Mouse (Mus musculus) MEL (cell line): ENCODE results near the gene Tmem54. TPM values are rescaled to one million over a fixed set of nuclear protein-coding genes. Genes with fewer than 3 reads are reported as not detected.
A peak's percentile ranks its signal among the peaks of the same experiment; 100 is the strongest.

ENCODE experiments used
- DNase-seq: peaks from one replicate; pipeline ENCODE4 v3.0.0; 2011; ENCODE audit warnings: low read depth, low spot score
- H3K27ac ChIP-seq: 2 replicates; pipeline ENCODE4 v1.5.1; 2012; ENCODE audit warnings: low read depth, mild to moderate bottlenecking, control low read depth, low read length, moderate library complexity; ENCODE audit not compliant: control insufficient read depth
- H3K27me3 ChIP-seq, 2 experiments: fragments of 150-350 bp in 1 of 2; sonication (generic) in 1 of 2; 2 replicates each; pipeline ENCODE4 v1.6.1; 2012; ENCODE audit warnings: low read length in 2 of 2, mild to moderate bottlenecking in 2 of 2, improper control_type of control experiment in 1 of 2, moderate library complexity in 1 of 2; ENCODE audit not compliant: insufficient read depth in 2 of 2, control insufficient read depth in 1 of 2
- H3K36me3 ChIP-seq, 2 experiments: 2 replicates each; pipeline ENCODE4 v1.6.1; 2012 to 2014; ENCODE audit warnings: low read length in 2 of 2, improper control_type of control experiment in 1 of 2, inconsistent platforms in 1 of 2, mild to moderate bottlenecking in 1 of 2; ENCODE audit not compliant: insufficient read depth in 2 of 2, control insufficient read depth in 1 of 2
- H3K4me1 ChIP-seq, 2 experiments: fragments of 150-350 bp in 1 of 2; sonication (generic) in 1 of 2; 2 replicates each; pipeline ENCODE4 v1.6.1; 2012; ENCODE audit warnings: low read length in 2 of 2, improper control_type of control experiment in 1 of 2, mild to moderate bottlenecking in 1 of 2; ENCODE audit not compliant: insufficient read depth in 2 of 2, control insufficient read depth in 1 of 2
- H3K4me3 ChIP-seq, 2 experiments: fragments of 150-350 bp in 1 of 2; sonication (generic) in 1 of 2; 2 replicates each; pipeline ENCODE4 v1.5.1; 2012; ENCODE audit warnings: low read depth in 2 of 2, low read length in 2 of 2, mild to moderate bottlenecking in 2 of 2, moderate library complexity in 2 of 2, control low read depth in 1 of 2, improper control_type of control experiment in 1 of 2; ENCODE audit not compliant: control insufficient read depth in 1 of 2, insufficient read depth in 1 of 2
- H3K79me2 ChIP-seq: 2 replicates; pipeline ENCODE4 v1.6.1; 2012; ENCODE audit warnings: mild to moderate bottlenecking, low read length, moderate library complexity; ENCODE audit not compliant: control insufficient read depth, poor library complexity, insufficient read depth
- H3K9ac ChIP-seq: 2 replicates; pipeline ENCODE4 v1.6.1; 2012; ENCODE audit warnings: low read depth, mild to moderate bottlenecking, control low read depth, low read length, moderate library complexity; ENCODE audit not compliant: control insufficient read depth, poor library complexity, severe bottlenecking
- H3K9me3 ChIP-seq: fragments of 150-350 bp; sonication (generic); replicated peaks from 2 replicates; pipeline ENCODE4 v1.6.1; 2012; ENCODE audit warnings: mild to moderate bottlenecking, low read length, improper control_type of control experiment, moderate library complexity; ENCODE audit not compliant: insufficient read depth
- BHLHE40 ChIP-seq: IDR thresholded peaks from 2 replicates; pipeline ENCODE4 v1.6.1; 2012; ENCODE audit warnings: low read depth, mild to moderate bottlenecking, inconsistent platforms, low read length, improper control_type of control experiment, borderline replicate concordance
- CHD1 ChIP-seq: IDR thresholded peaks from 2 replicates; pipeline ENCODE4 v1.6.1; 2012; ENCODE audit warnings: low read depth, mild to moderate bottlenecking, inconsistent platforms, low read length, improper control_type of control experiment
- ELF1 ChIP-seq: IDR thresholded peaks from 2 replicates; pipeline ENCODE4 v1.6.1; 2014; ENCODE audit warnings: low read depth, mild to moderate bottlenecking, inconsistent platforms, low read length, improper control_type of control experiment, moderate library complexity
- EP300 ChIP-seq, 2 experiments: IDR thresholded peaks; 2 replicates each; pipeline ENCODE4 v1.6.1; 2011; ENCODE audit warnings: improper control_type of control experiment in 2 of 2, low read length in 2 of 2, low read depth in 1 of 2, mild to moderate bottlenecking in 1 of 2
- ETS1 ChIP-seq: IDR thresholded peaks from 2 replicates; pipeline ENCODE4 v1.6.1; 2012; ENCODE audit warnings: low read depth, mild to moderate bottlenecking, inconsistent platforms, low read length, improper control_type of control experiment, moderate library complexity
- GABPA ChIP-seq: IDR thresholded peaks from 2 replicates; pipeline ENCODE4 v1.6.1; 2012; ENCODE audit warnings: low read depth, mild to moderate bottlenecking, inconsistent platforms, low read length, improper control_type of control experiment, moderate library complexity
- GATA1 ChIP-seq: IDR thresholded peaks from 2 replicates; pipeline ENCODE4 v1.6.1; 2011; ENCODE audit warnings: low read depth, low read length, improper control_type of control experiment
- HCFC1 ChIP-seq: IDR thresholded peaks from 2 replicates; pipeline ENCODE4 v1.6.1; 2012; ENCODE audit warnings: low read depth, mild to moderate bottlenecking, inconsistent platforms, low read length, improper control_type of control experiment, moderate library complexity
- KAT2A ChIP-seq: conservative IDR thresholded peaks from 2 replicates; pipeline ENCODE4 v1.6.1; 2012; ENCODE audit warnings: low read depth, low read length, improper control_type of control experiment, inconsistent platforms
- MAFK ChIP-seq: IDR thresholded peaks from 2 replicates; pipeline ENCODE4 v1.6.1; 2011; ENCODE audit warnings: low read depth, mild to moderate bottlenecking, low read length, improper control_type of control experiment, borderline replicate concordance
- MAX ChIP-seq: IDR thresholded peaks from 2 replicates; pipeline ENCODE4 v1.6.1; 2011; ENCODE audit warnings: low read length, improper control_type of control experiment
- MAZ ChIP-seq: IDR thresholded peaks from 2 replicates; pipeline ENCODE4 v1.6.1; 2012; ENCODE audit warnings: low read depth, mild to moderate bottlenecking, inconsistent platforms, low read length, improper control_type of control experiment
- MEF2A ChIP-seq: IDR thresholded peaks from 2 replicates; pipeline ENCODE4 v1.6.1; 2014; ENCODE audit warnings: low read depth, mild to moderate bottlenecking, inconsistent platforms, low read length, improper control_type of control experiment; ENCODE audit not compliant: poor library complexity, insufficient replicate concordance, severe bottlenecking; ENCODE audit errors: extremely low read depth
- MXI1 ChIP-seq: IDR thresholded peaks from 2 replicates; pipeline ENCODE4 v1.6.1; 2011; ENCODE audit warnings: mild to moderate bottlenecking, low read depth, low read length, improper control_type of control experiment
- MYB ChIP-seq: IDR thresholded peaks from 2 replicates; pipeline ENCODE4 v1.6.1; 2011; ENCODE audit warnings: mild to moderate bottlenecking, low read depth, low read length, improper control_type of control experiment
- MYC ChIP-seq: IDR thresholded peaks from 2 replicates; pipeline ENCODE4 v1.6.1; 2011; ENCODE audit warnings: low read depth, mild to moderate bottlenecking, low read length, improper control_type of control experiment, moderate library complexity
- POLR2A ChIP-seq, 2 experiments: IDR thresholded peaks; 2 replicates each; pipeline ENCODE4 v1.6.1; 2011 to 2012; ENCODE audit warnings: low read length in 2 of 2, mild to moderate bottlenecking in 2 of 2, control low read depth in 1 of 2, improper control_type of control experiment in 1 of 2, low read depth in 1 of 2, moderate library complexity in 1 of 2; ENCODE audit not compliant: control insufficient read depth in 1 of 2, insufficient read depth in 1 of 2, poor library complexity in 1 of 2
- POLR2AphosphoS2 ChIP-seq: IDR thresholded peaks from 2 replicates; pipeline ENCODE4 v1.6.1; 2011; ENCODE audit warnings: low read length, improper control_type of control experiment
- RAD21 ChIP-seq: IDR thresholded peaks from 2 replicates; pipeline ENCODE4 v1.6.1; 2011; ENCODE audit warnings: mild to moderate bottlenecking, low read depth, low read length, improper control_type of control experiment
- RCOR1 ChIP-seq: IDR thresholded peaks from 2 replicates; pipeline ENCODE4 v1.6.1; 2012; ENCODE audit warnings: low read depth, mild to moderate bottlenecking, inconsistent platforms, low read length, improper control_type of control experiment
- SIN3A ChIP-seq: IDR thresholded peaks from 2 replicates; pipeline ENCODE4 v1.6.1; 2012; ENCODE audit warnings: low read length, improper control_type of control experiment, inconsistent platforms
- TAL1 ChIP-seq: IDR thresholded peaks from 2 replicates; pipeline ENCODE4 v1.6.1; 2012; ENCODE audit warnings: mild to moderate bottlenecking, inconsistent platforms, low read length, moderate library complexity, mixed read lengths
- TBP ChIP-seq: IDR thresholded peaks from 2 replicates; pipeline ENCODE4 v1.8.0; 2011; ENCODE audit warnings: low read depth, low read length, improper control_type of control experiment
- TCF12 ChIP-seq: IDR thresholded peaks from 2 replicates; pipeline ENCODE4 v1.6.1; 2014; ENCODE audit warnings: low read depth, mild to moderate bottlenecking, inconsistent platforms, low read length, improper control_type of control experiment, moderate library complexity
- UBTF ChIP-seq: IDR thresholded peaks from 2 replicates; pipeline ENCODE4 v1.6.1; 2012; ENCODE audit warnings: low read depth, mild to moderate bottlenecking, inconsistent platforms, low read length, improper control_type of control experiment, moderate library complexity, borderline replicate concordance; ENCODE audit not compliant: insufficient read depth
- USF1 ChIP-seq: IDR thresholded peaks from 2 replicates; pipeline ENCODE4 v1.6.1; 2014; ENCODE audit warnings: low read depth, mild to moderate bottlenecking, inconsistent platforms, low read length, improper control_type of control experiment, moderate library complexity
- USF2 ChIP-seq, 2 experiments: IDR thresholded peaks; 2 replicates each; pipeline ENCODE4 v1.6.1; 2011 to 2012; ENCODE audit warnings: improper control_type of control experiment in 2 of 2, low read length in 2 of 2, borderline replicate concordance in 1 of 2, inconsistent platforms in 1 of 2, low read depth in 1 of 2, mild to moderate bottlenecking in 1 of 2; ENCODE audit not compliant: insufficient read depth in 1 of 2
- ZC3H11A ChIP-seq: IDR thresholded peaks from 2 replicates; pipeline ENCODE4 v1.6.1; 2012; ENCODE audit warnings: low read depth, mild to moderate bottlenecking, inconsistent platforms, low read length, improper control_type of control experiment
- ZKSCAN1 ChIP-seq: IDR thresholded peaks from 2 replicates; pipeline ENCODE4 v1.6.1; 2012; ENCODE audit warnings: low read depth, mild to moderate bottlenecking, inconsistent platforms, low read length, improper control_type of control experiment, moderate library complexity
- ZMIZ1 ChIP-seq: IDR thresholded peaks from 2 replicates; pipeline ENCODE4 v1.6.1; 2012; ENCODE audit warnings: low read depth, mild to moderate bottlenecking, inconsistent platforms, low read length, improper control_type of control experiment, moderate library complexity
- ZNF384 ChIP-seq: IDR thresholded peaks from 2 replicates; pipeline ENCODE4 v1.6.1; 2012; ENCODE audit warnings: low read depth, mild to moderate bottlenecking, inconsistent platforms, low read length, improper control_type of control experiment
- polyA plus RNA-seq, 2 experiments: library from polyadenylated mRNA; stranded (reverse) in 1 of 2; unstranded in 1 of 2; fragments of >175 nt in 1 of 2; fragments of >200 nt in 1 of 2; gene quantifications; 2 replicates each; pipeline versions ENCODE4 v1.2.1 to v1.2.4; 2012; ENCODE audit warnings: low replicate concordance in 2 of 2, low read depth in 1 of 2; ENCODE audit not compliant: insufficient read length in 2 of 2, insufficient read depth in 1 of 2, missing spikeins in 1 of 2
- total RNA-seq: library from RNA; depleted of rRNA; stranded (reverse); fragments of 300-350 nt; gene quantifications from 2 replicates; pipeline ENCODE4 v1.2.3, GENCODE M21; 2012

Gene Tmem54
- total and polyA plus RNA-seq, 3 experiments: not detected

GRCm38 (mm10) chr4:129140808-129141207, 35.5 kb downstream of the Tmem54 start (continued):
- TF ChIP-seq USF2 (IDR thresholded peaks at IDR 0.05; ENCODE audit: borderline replicate concordance in 1 of 2, insufficient read depth in 1 of 2, low read depth in 1 of 2, low read length in 2 of 2) (no peak), POLR2A (IDR thresholded peaks at IDR 0.05; ENCODE audit: control insufficient read depth in 1 of 2, insufficient read depth in 1 of 2, low read depth in 1 of 2, low read length in 2 of 2, poor library complexity in 1 of 2) (no peak; a peak in 1 of 4 replicates), MYB (no peak), KAT2A (no peak), EP300 (IDR thresholded peaks at IDR 0.05; ENCODE audit: low read depth in 1 of 2, low read length in 2 of 2) (peak; percentile 54 to 57; a peak in 3 of 4 replicates), TCF12 (peak; percentile 74), RCOR1 (peak; percentile 44), RAD21 (no peak), CHD1 (no peak), SIN3A (0 out of 2 replicates have a peak, but pooled peaks have one; percentile 24), USF1 (no peak), MAFK (peak; percentile 60), POLR2AphosphoS2 (no peak), ZC3H11A (peak; percentile 6; the same call in 1 of the 2 replicates)
- TF ChIP-seq, all 39 proteins: peak for 13

GRCm38 (mm10) chr4:129141560-129142438, 36.5 kb downstream of the Tmem54 start:
- DNase-seq: peak; percentile 83
- H3K9ac ChIP-seq: peak overlapping the region; percentile 39
- peak overlapping the region; percentile 9 to 13; a peak in 3 of 4 replicates for H3K4me3 ChIP-seq
- peaks cover 0 to 49% of the 10 kb centered on the region in 2 experiments; a peak in 2 of 4 replicates for H3K36me3 ChIP-seq
- H3K9me3 ChIP-seq: no peaks in the 10 kb centered on the region
- peaks cover 2% of the 10 kb centered on the region; the same call in 1 of the 2 replicates for H3K79me2 ChIP-seq
- H3K27me3 ChIP-seq: no peaks in the 10 kb centered on the region
- peak overlapping the region; percentile 82 for H3K27ac ChIP-seq
- peaks cover 36 to 56% of the 10 kb centered on the region in 2 experiments for H3K4me1 ChIP-seq
- TF ChIP-seq RCOR1: peak; percentile 95
- TF ChIP-seq GABPA: no peak
- 0 out of 2 replicates have a peak, but pooled peaks have one; percentile 5 for TF ChIP-seq MYB
- TF ChIP-seq EP300 (IDR thresholded peaks at IDR 0.05; ENCODE audit: low read depth in 1 of 2, low read length in 2 of 2): peak; percentile 23 to 71; a peak in 3 of 4 replicates
- TF ChIP-seq BHLHE40: peak; percentile 91
- no peak for TF ChIP-seq TBP
- TF ChIP-seq ZKSCAN1: no peak
- peak; percentile 26 for TF ChIP-seq TAL1
- TF ChIP-seq GATA1: peak; percentile 32; the same call in 1 of the 2 replicates
- peak; percentile 87 for TF ChIP-seq SIN3A
- TF ChIP-seq MAZ: peak; percentile 80; the same call in 1 of the 2 replicates
- TF ChIP-seq ZNF384: peak; percentile 66
- TF ChIP-seq MAX: peak; percentile 88
- peak; percentile 94 for TF ChIP-seq MXI1
- 0 out of 2 replicates have a peak, but pooled peaks have one; percentile 44 for TF ChIP-seq HCFC1
- 0 out of 2 replicates have a peak, but pooled peaks have one; percentile 7 for TF ChIP-seq ELF1
- peak; percentile 78 for TF ChIP-seq TCF12
- no peak for TF ChIP-seq ZMIZ1
- no peak for TF ChIP-seq ZC3H11A
- no peak for TF ChIP-seq RAD21
- TF ChIP-seq MYC: peak; percentile 81
- no peak for TF ChIP-seq MEF2A
- 0 out of 2 replicates have a peak, but pooled peaks have one; percentile 18 for TF ChIP-seq KAT2A
- TF ChIP-seq UBTF: no peak
- TF ChIP-seq ETS1: peak; percentile 91
